In the genomic region with DNA sequence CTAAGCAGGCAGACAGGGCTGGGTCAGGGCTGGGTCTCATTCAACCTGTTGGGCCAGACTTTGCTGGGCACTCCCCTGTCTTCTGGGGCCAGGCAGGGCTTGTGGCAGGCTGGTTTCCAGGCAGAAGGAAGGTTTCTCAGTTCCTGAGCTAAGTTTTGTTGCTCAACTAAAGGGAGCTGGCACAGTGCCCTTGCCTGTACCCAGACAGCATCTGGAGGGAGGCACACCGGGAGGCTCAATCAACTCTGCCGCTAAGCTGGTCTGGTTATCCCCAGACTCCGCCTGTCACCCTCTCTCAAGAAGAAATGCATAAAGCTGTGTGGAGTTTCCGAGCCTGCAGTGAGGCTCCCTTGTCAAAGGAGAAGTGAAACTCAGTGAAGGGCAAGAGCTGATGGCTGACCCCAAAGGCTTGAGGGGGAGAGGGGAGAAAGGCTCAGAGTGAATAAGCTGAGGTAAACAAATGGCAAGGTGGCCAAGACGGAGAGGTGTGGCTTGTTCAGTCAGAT, we compare ENCODE assay signal across 9 mouse cellular contexts. TPM values are rescaled to one million over a fixed set of nuclear protein-coding genes. Genes with fewer than 3 reads are reported as not detected.
DNase-seq lines count a peak whose midpoint lies in the region; ATAC-seq and TF ChIP-seq lines count a peak whose summit lies in the region.
"Had no signal": no experiment of that assay in that cellular context is flagged by ENCODE, and none has a peak within 500 bp of the region (broad histone marks: within the 10 kb centered on the region; RNA-seq: fewer than 3 reads in every experiment).

No protein-coding gene starts in this region.

- H3K9me3 ChIP-seq in midbrain, postnatal 0 days (ENCODE audit: low read length) = peaks cover 7% of the 10 kb centered on the region; the same call in 1 of the 2 replicates

- H3K4me2 ChIP-seq in midbrain, postnatal 0 days (ENCODE audit: low read depth, low read length, poor library complexity, severe bottlenecking) = no peak overlapping the region

- 43% methylated on average over 5 of the region's 5 CpGs for WGBS in midbrain, postnatal 0 days

- no peak overlapping the region for H3K9ac ChIP-seq in midbrain, postnatal 0 days (replicated peaks; ENCODE audit: low read length, poor library complexity, severe bottlenecking)

- no peak overlapping the region for H3K27ac ChIP-seq in midbrain, postnatal 0 days (ENCODE audit: low read depth, low read length)

- DNase-seq in heart, adult 11 months = peak; percentile 91
- no peak for DNase-seq in heart, adult 8-10 months (ENCODE audit: low spot score)
- peak; percentile 41 to 42 for DNase-seq in urinary bladder, adult 18-20 months (ENCODE audit: low spot score in 2 of 2)
- DNase-seq in urinary bladder, postnatal 10 days (ENCODE audit: low spot score) = no peak
- peak; percentile 62 for DNase-seq in lung, postnatal 14 days
- peak; percentile 30 to 68 for DNase-seq in urinary bladder, postnatal 36 days (ENCODE audit: low spot score in 2 of 2)
- no peak for DNase-seq in midbrain, postnatal 0 days (ENCODE audit: low spot score)
- DNase-seq in embryo, embryonic 10.5 days (ENCODE audit: low spot score) = no peak

- no peak for TF ChIP-seq CTCF in midbrain, postnatal 0 days (IDR thresholded peaks at IDR 0.05)

- H3K36me3 ChIP-seq in midbrain, postnatal 0 days (ENCODE audit: insufficient read depth, low read length) = no peaks in the 10 kb centered on the region

- H3K27me3 ChIP-seq in midbrain, postnatal 0 days (ENCODE audit: insufficient read depth, low read length) = no peaks in the 10 kb centered on the region

- no peak for ATAC-seq in midbrain, postnatal 0 days (ENCODE audit: low FRiP score)
- ATAC-seq: midbrain, embryonic 16.5 days had no signal

- H3K4me1 ChIP-seq in midbrain, postnatal 0 days (ENCODE audit: insufficient read depth, low read length) = no peaks in the 10 kb centered on the region

- no peak overlapping the region for H3K4me3 ChIP-seq in midbrain, postnatal 0 days (ENCODE audit: low read depth, low read length)

RNA-seq across cellular contexts. Expression of a gene that starts 11.1 kb away (rescaled TPM):
- total RNA-seq in heart, adult 8-10 months (2022) = 1 to 10 TPM; 5.4 to 6.7 (median 5.6) TPM
- 4.5 and 5.0 TPM in 2 replicates for total RNA-seq in midbrain, postnatal 0 days (2014; rRNA removed)
- polyA plus RNA-seq in midbrain, postnatal 0 days (2015; fragmentation: Nextera tagmentation; extraction: Ambion mirVana) = 1.2 and 1.7 TPM in 2 replicates

Comparison
In these comparisons a context has a peak if more than half of its experiments do, and no peak if none do; other contexts are left out.
1. DNase-seq: peak in heart, adult 11 months (single experiment), urinary bladder, adult 18-20 months (2 of 2), lung, postnatal 14 days (single experiment) and urinary bladder, postnatal 36 days (2 of 2); none in heart, adult 8-10 months (single experiment), urinary bladder, postnatal 10 days (single experiment), midbrain, postnatal 0 days (single experiment) and embryo, embryonic 10.5 days (single experiment).